Mouse (Mus musculus) megakaryocyte, embryonic 14.5 days (primary cell): ENCODE results near the gene Calr3. TPM values are rescaled to one million over a fixed set of nuclear protein-coding genes. Genes with fewer than 3 reads are reported as not detected.

Experiments
- H3K27me3 ChIP-seq: replicated peaks from 2 replicates; pipeline ENCODE3; 2012; ENCODE audit warnings: inconsistent platforms
- H3K36me3 ChIP-seq: replicated peaks from 2 replicates; pipeline ENCODE3; 2012; ENCODE audit warnings: low read length, inconsistent platforms, mixed read lengths
- H3K4me1 ChIP-seq: 2 replicates; pipeline ENCODE4 v1.6.1; 2012; ENCODE audit warnings: inconsistent platforms
- H3K4me3 ChIP-seq: replicated peaks from 2 replicates; pipeline ENCODE3; 2012; ENCODE audit warnings: moderate library complexity, mild to moderate bottlenecking, inconsistent platforms
- H3K9me3 ChIP-seq: 2 replicates; pipeline ENCODE4 v1.6.1; 2012; ENCODE audit warnings: inconsistent platforms
- FLI1 ChIP-seq: IDR thresholded peaks from 2 replicates; pipeline ENCODE4 v1.6.1; 2012; ENCODE audit warnings: low read length, inconsistent platforms, mixed read lengths
- GATA1 ChIP-seq: IDR thresholded peaks from 3 replicates; pipeline ENCODE4 v1.6.1; 2012; ENCODE audit warnings: mixed read lengths, low read length, inconsistent platforms, borderline replicate concordance
- polyA plus RNA-seq: library from polyadenylated mRNA; stranded (reverse); fragments of >175 nt; gene quantifications from 2 replicates; pipeline ENCODE4 v1.2.3, GENCODE M21; 2012; ENCODE audit warnings: low replicate concordance; ENCODE audit not compliant: insufficient read depth

The Calr3 gene
- not detected in 2 replicates for polyA plus RNA-seq

DNA sequence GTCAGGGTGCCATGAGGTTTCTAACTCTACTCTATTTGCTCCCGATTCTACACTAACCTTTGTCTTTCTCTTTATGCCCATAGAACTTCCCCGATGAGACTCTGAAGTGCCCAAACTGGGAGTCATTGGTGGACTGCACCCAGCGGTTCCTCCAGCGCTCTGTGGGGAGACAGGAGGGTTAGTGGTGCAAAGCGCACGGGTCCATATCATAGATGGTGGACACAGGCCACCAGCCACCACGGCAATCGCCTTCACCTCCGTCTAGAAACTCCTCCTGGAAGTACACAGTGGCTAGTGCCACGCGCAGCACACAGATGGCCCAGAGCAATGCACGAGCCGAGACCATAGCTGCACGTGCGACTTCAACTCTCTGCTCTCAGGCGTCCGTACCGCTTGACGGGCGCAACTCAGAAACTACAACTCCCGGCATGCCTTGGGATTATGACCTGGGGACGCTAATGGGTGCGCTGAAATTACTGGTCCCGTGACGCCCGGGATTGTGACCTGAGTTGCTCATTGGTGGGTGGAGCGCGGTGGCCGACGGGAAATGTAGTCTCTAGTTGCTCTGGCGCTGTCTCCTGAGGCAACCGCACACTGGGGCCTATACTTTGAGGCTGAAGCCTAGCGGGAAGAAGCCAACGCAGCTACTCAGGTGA, at the start of gene Calr3, which contains the start of gene 1700030K09Rik:
Calr3 (minus strand) TSS at position 533 of the 656 bp plus-strand sequence.
1700030K09Rik (plus strand) TSS at position 543 of the 656 bp plus-strand sequence.
- Histone ChIP-seq H3K9me3 (no peaks in the 10 kb centered on the region), H3K36me3 (peaks cover 20% of the 10 kb centered on the region), H3K4me3 (peak within 1 kb of the TSS; percentile 93), H3K4me1 (peaks cover 50% of the 10 kb centered on the region), H3K27me3 (no peaks in the 10 kb centered on the region)
- TF ChIP-seq GATA1 (no peak), FLI1 (no peak)

DNA sequence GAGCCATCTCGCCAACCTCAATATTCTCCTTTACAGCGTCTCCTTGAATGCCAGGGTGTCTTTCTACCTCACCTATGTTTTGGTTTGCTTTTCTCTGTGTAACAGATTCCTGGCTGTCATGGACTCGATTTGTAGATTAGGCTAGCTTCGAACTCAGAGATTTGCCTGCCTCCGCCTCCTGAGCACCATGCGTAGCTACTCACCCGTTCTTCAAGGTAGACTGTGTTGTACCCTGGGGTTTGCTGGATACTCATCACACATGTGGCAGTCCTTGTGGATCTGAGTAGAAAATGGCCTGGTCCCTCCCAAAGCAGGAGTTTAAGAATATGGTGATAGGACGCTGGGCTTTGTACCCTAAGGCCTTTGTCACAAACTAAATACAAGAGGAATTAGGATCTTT, 49.7 kb upstream of the Calr3 start:
- Histone ChIP-seq H3K27me3 (no peaks in the 10 kb centered on the region), H3K4me1 (peaks cover 88% of the 10 kb centered on the region), H3K9me3 (no peaks in the 10 kb centered on the region), H3K4me3 (peak overlapping the region; percentile 99), H3K36me3 (peaks cover 68% of the 10 kb centered on the region)
- TF ChIP-seq FLI1: no peak
- no peak for TF ChIP-seq GATA1

GRCm38 (mm10) chr8:72492622-72493081, 49.0 kb upstream of the Calr3 start:
- no peak for TF ChIP-seq GATA1
- TF ChIP-seq FLI1: no peak
- Histone ChIP-seq H3K36me3 (peaks cover 71% of the 10 kb centered on the region), H3K9me3 (no peaks in the 10 kb centered on the region), H3K27me3 (no peaks in the 10 kb centered on the region), H3K4me1 (peaks cover 88% of the 10 kb centered on the region), H3K4me3 (peak overlapping the region; percentile 99)

- Histone ChIP-seq H3K4me3 (peak within 1 kb of the TSS; percentile 99), H3K36me3 (peaks cover 71% of the 10 kb centered on the region), H3K27me3 (no peaks in the 10 kb centered on the region), H3K9me3 (no peaks in the 10 kb centered on the region), H3K4me1 (peaks cover 88% of the 10 kb centered on the region)
- TF ChIP-seq FLI1: no peak
- no peak for TF ChIP-seq GATA1
Observed at GRCm38 (mm10) chr8:72491680-72492621, 48.3 kb upstream of the Calr3 start, which contains the start of gene Slc35e1. TSS of gene Slc35e1 (minus strand) at chr8:72492614.

- TF ChIP-seq GATA1 (no peak), FLI1 (no peak)
- H3K27me3 ChIP-seq: no peaks in the 10 kb centered on the region
- peaks cover 88% of the 10 kb centered on the region for H3K4me1 ChIP-seq
- H3K4me3 ChIP-seq: peak overlapping the region; percentile 26
- H3K9me3 ChIP-seq: no peaks in the 10 kb centered on the region
- H3K36me3 ChIP-seq: peaks cover 70% of the 10 kb centered on the region
Observed at GRCm38 (mm10) chr8:72491017-72491416, 47.3 kb upstream of the Calr3 start.

DNA sequence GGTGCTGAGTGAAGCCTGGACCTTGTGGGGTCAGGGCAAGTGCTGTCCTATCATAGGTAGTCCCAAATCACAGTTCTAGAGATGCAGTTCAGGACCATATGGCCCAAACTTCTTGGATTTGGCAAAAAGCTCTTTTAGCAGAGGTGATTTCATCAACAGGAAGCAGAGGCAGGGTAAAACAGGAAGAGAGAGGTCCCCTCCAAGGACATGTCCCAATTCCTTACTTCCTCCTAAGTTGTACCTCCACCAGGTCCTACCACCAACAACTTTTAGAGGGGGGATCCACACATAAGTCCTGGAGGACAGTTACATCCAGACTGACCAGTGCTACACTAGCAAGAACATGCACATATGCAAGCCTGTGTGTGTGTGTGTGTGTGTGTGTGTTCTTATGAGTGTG, 43.3 kb upstream of the Calr3 start:
- no peaks in the 10 kb centered on the region for H3K9me3 ChIP-seq
- no peaks in the 10 kb centered on the region for H3K27me3 ChIP-seq
- peaks cover 86% of the 10 kb centered on the region for H3K36me3 ChIP-seq
- H3K4me1 ChIP-seq: peaks cover 78% of the 10 kb centered on the region
- H3K4me3 ChIP-seq: no peak overlapping the region
- TF ChIP-seq FLI1 (no peak), GATA1 (no peak)

- H3K9me3 ChIP-seq: no peaks in the 10 kb centered on the region
- no peaks in the 10 kb centered on the region for H3K27me3 ChIP-seq
- H3K4me3 ChIP-seq: peak overlapping the region; percentile 62
- peaks cover 65% of the 10 kb centered on the region for H3K4me1 ChIP-seq
- H3K36me3 ChIP-seq: peaks cover 96% of the 10 kb centered on the region
- no peak for TF ChIP-seq FLI1
- TF ChIP-seq GATA1: no peak
Observed at GRCm38 (mm10) chr8:72485456-72486199, 42.0 kb upstream of the Calr3 start.

DNA sequence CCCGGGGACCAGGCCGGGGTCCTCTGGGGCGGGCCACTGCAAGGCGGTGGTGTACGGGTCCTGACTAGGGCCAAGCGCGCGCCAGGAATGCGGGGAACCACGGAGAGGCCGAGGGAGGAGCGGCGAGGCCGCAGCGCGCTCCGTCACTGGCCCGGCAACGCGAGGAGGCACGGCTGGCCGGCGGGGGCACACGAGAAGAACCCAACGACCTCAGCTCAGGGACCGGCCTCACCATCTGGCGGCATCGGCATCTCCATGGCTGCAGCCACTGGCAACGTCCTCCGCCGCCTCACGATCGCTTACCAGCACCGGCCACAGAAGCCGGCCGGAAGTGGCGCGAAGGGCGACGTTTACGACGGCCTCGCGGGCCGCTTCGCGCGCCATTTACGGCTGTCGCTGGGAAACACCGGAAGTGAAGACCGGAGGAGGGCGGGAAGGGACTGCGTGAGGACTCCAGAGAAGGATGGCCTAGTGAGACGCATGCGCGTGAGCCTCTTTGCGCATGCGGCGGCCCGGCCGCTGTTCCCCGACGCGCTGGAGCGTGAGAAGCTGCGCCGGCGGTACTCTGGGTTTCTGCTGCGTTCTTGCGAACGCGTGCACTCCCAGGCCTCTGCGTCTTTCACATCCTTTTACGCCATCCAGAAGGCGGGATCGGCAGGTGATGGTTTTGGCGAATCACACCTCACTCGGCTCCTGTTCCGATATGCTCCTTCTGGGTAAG, 31.3 kb upstream of the Calr3 start, which contains the start of gene Cherp:
Cherp (minus strand) TSS at position 401 of the 721 bp plus-strand sequence.
- TF ChIP-seq GATA1 (no peak), FLI1 (peak; percentile 100)
- Histone ChIP-seq H3K27me3 (no peaks in the 10 kb centered on the region), H3K9me3 (no peaks in the 10 kb centered on the region), H3K4me3 (peak within 1 kb of the TSS; percentile 99), H3K4me1 (peaks cover 57% of the 10 kb centered on the region), H3K36me3 (peaks cover 55% of the 10 kb centered on the region)
